Mouse (Mus musculus): ENCODE data around the gene Nfil3. TPM values are rescaled to one million over a fixed set of nuclear protein-coding genes. Genes with fewer than 3 reads are reported as not detected.

Gene Nfil3
- polyA plus RNA-seq, 1 experiment from 2014 or later = 18.9 TPM

DNA sequence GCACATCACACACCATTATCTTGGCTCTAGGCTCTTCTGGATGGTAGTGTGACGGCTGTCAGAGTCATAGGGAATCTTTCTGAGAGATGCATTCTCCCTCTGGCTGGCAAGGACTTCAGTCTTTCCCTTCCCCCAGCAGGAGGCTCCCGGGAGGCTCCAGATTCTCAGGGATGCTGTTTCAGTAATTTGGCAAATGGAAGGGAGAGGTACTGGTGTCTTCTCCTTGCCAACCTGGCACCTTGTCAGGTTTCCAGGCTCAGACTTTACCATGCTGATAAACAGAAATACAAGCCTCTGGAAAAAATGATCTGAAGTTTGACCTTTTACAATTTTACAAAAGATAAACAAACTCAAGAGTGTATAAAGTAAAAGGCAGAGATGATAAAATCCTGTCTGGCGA, 26.9 kb upstream of the Nfil3 start:
- WGBS = 74% methylated on average over 3 of the region's 3 CpGs
- no peaks in the 10 kb centered on the region for H3K4me1 ChIP-seq (ENCODE audit: control insufficient read depth, insufficient read depth, low read length)
- H3K27me3 ChIP-seq (ENCODE audit: control insufficient read depth, insufficient read depth, low read length) = no peaks in the 10 kb centered on the region
- no peaks in the 10 kb centered on the region for H3K9me3 ChIP-seq (ENCODE audit: control insufficient read depth, low read length)
- H3K4me3 ChIP-seq (ENCODE audit: low read length) = no peak overlapping the region
- H3K4me2 ChIP-seq (replicated peaks; ENCODE audit: low read depth, low read length) = no peak overlapping the region
- H3K36me3 ChIP-seq (ENCODE audit: control insufficient read depth, insufficient read depth, low read length) = no peaks in the 10 kb centered on the region
- no peak overlapping the region for H3K27ac ChIP-seq (ENCODE audit: low read depth, low read length)
- ATAC-seq (ENCODE audit: low FRiP score, low TSS enrichment) = no peak
- no peak overlapping the region for H3K9ac ChIP-seq (ENCODE audit: low read depth, low read length)

DNA sequence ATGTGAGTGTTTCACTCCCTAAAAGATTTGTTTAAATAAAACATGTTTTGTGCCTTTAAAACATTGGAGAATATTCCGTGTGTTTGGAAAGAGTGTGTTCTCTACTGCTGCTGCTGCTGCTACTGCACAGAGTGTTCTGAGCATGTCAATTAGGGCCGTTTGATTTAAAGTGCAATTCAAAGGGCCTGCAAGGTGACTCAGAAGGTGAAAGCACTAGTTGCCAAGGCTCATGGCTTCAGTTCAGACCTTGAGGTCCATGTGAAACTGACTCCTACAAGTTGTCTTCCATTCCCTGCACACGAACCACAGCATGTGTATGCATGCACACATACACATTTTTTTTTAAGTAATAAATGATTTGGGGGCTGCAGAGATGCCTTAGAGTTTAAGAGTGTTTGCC, 22.4 kb upstream of the Nfil3 start:
- WGBS = 59% methylated on average over 3 of the region's 3 CpGs
- Histone ChIP-seq H3K4me2 (replicated peaks; ENCODE audit: low read depth, low read length) (no peak overlapping the region), H3K36me3 (ENCODE audit: control insufficient read depth, insufficient read depth, low read length) (no peaks in the 10 kb centered on the region), H3K9ac (ENCODE audit: low read depth, low read length) (no peak overlapping the region), H3K27me3 (ENCODE audit: control insufficient read depth, insufficient read depth, low read length) (no peaks in the 10 kb centered on the region), H3K4me1 (ENCODE audit: control insufficient read depth, insufficient read depth, low read length) (no peaks in the 10 kb centered on the region), H3K27ac (ENCODE audit: low read depth, low read length) (no peak overlapping the region), H3K4me3 (ENCODE audit: low read length) (no peak overlapping the region), H3K9me3 (ENCODE audit: control insufficient read depth, low read length) (no peaks in the 10 kb centered on the region)
- ATAC-seq (ENCODE audit: low FRiP score, low TSS enrichment) = no peak

DNA sequence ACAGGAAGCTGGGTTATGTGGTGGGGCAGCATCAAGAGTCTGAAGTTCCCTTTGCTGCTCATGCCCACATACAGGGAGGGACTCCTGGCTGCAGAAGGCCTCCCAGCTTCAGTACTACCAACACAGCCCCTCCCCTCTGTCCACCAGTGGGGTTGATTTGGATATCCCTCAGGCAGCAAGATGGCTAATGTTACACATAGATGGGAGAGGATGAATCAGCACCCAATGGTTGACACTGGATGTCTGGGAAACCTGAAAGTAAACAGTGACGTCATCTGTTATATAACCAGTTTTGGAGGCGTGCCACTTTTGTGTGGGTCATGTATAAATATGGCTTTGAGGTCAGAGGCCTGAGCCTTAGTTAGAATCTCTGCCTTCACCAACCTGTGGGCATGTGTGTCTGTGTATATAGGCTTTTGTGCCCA, 20.6 kb upstream of the Nfil3 start:
- Histone ChIP-seq H3K9me3 (ENCODE audit: control insufficient read depth, low read length) (no peaks in the 10 kb centered on the region), H3K9ac (ENCODE audit: low read depth, low read length) (no peak overlapping the region), H3K27ac (ENCODE audit: low read depth, low read length) (no peak overlapping the region), H3K36me3 (ENCODE audit: control insufficient read depth, insufficient read depth, low read length) (no peaks in the 10 kb centered on the region), H3K27me3 (ENCODE audit: control insufficient read depth, insufficient read depth, low read length) (no peaks in the 10 kb centered on the region), H3K4me3 (ENCODE audit: low read length) (no peak overlapping the region), H3K4me1 (ENCODE audit: control insufficient read depth, insufficient read depth, low read length) (no peaks in the 10 kb centered on the region), H3K4me2 (replicated peaks; ENCODE audit: low read depth, low read length) (no peak overlapping the region)
- 93% methylated on average over 2 of the region's 2 CpGs for WGBS
- ATAC-seq (ENCODE audit: low FRiP score, low TSS enrichment) = no peak

DNA sequence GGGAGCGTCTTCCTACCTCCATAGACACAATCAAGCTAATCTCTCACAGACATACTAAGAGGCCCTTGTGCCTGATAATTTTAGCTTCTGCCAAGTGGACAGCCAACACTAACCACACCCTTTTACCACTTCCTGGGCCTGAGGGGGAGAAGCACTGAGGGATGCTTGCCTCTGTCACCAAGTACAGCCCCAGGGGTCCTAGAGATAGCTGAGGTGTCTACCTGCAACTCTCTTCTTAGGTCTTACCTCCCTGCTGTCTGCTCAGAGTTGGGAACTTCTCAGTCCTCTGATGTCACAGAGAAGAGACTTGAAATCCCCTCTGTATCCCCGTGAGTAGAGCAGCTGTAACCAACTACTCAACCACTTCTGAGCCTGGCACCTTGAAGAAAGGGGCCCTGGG, 19.6 kb upstream of the Nfil3 start:
- WGBS = 78% methylated on average over 2 of the region's 2 CpGs
- H3K36me3 ChIP-seq (ENCODE audit: control insufficient read depth, insufficient read depth, low read length) = no peaks in the 10 kb centered on the region
- H3K27ac ChIP-seq (ENCODE audit: low read depth, low read length) = no peak overlapping the region

DNA sequence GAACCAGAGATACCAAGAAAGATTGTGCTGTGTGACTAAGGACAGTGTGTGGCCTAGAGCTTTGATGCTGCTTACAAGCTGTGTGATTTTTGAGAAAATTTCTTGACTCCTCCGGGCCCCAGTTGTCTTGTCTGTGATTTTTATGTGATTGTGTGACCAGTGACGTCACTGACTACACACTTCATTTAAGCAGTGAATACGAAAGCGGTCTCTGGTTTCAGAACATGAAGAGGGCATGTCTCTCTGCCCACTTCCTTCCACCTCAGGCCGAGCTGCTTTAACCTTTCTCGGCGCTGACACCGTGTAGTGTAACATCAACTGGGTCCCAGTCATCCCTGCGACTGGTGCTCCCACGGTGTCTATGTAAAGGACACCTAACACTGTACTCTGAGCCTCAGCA, 17.7 kb upstream of the Nfil3 start:
- Histone ChIP-seq H3K27me3 (ENCODE audit: control insufficient read depth, insufficient read depth, low read length) (no peaks in the 10 kb centered on the region), H3K4me2 (replicated peaks; ENCODE audit: low read depth, low read length) (no peak overlapping the region), H3K27ac (ENCODE audit: low read depth, low read length) (no peak overlapping the region), H3K36me3 (ENCODE audit: control insufficient read depth, insufficient read depth, low read length) (no peaks in the 10 kb centered on the region), H3K9me3 (ENCODE audit: control insufficient read depth, low read length) (no peaks in the 10 kb centered on the region), H3K9ac (ENCODE audit: low read depth, low read length) (no peak overlapping the region), H3K4me3 (ENCODE audit: low read length) (no peak overlapping the region), H3K4me1 (ENCODE audit: control insufficient read depth, insufficient read depth, low read length) (peaks cover 4% of the 10 kb centered on the region; the same call in 1 of the 2 replicates)
- no peak for ATAC-seq (ENCODE audit: low FRiP score, low TSS enrichment)
- WGBS = 72% methylated on average over 10 of the region's 10 CpGs

More for the DNA sequence above, 19.6 kb upstream of the Nfil3 start:
- H3K4me3 ChIP-seq (ENCODE audit: low read length) = no peak overlapping the region
- no peaks in the 10 kb centered on the region for H3K4me1 ChIP-seq (ENCODE audit: control insufficient read depth, insufficient read depth, low read length)
- no peaks in the 10 kb centered on the region for H3K9me3 ChIP-seq (ENCODE audit: control insufficient read depth, low read length)
- no peaks in the 10 kb centered on the region for H3K27me3 ChIP-seq (ENCODE audit: control insufficient read depth, insufficient read depth, low read length)
- H3K4me2 ChIP-seq (replicated peaks; ENCODE audit: low read depth, low read length) = no peak overlapping the region
- H3K9ac ChIP-seq (ENCODE audit: low read depth, low read length) = no peak overlapping the region
- ATAC-seq (ENCODE audit: low FRiP score, low TSS enrichment) = no peak

DNA sequence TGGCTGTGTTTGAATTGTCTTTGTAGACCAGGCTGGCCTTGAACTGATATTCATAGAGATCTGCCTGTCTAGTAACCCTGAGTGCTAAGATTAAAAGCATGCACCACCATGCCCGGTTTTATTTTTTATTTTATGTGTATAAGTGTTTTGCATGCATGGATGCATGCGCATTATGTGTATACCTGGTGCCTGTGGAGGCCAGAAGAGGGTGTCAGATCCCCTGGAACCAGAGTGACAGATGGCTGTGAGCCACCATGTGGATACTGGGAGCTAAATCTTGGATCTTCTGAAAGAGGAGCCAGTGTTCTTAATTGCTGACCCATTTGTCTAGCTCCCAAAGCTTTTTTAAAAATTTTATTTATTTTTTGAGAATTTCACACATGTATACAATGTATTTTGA, 16.9 kb upstream of the Nfil3 start:
- H3K27me3 ChIP-seq (ENCODE audit: control insufficient read depth, insufficient read depth, low read length) = no peaks in the 10 kb centered on the region
- no peak for ATAC-seq (ENCODE audit: low FRiP score, low TSS enrichment)
- H3K4me1 ChIP-seq (ENCODE audit: control insufficient read depth, insufficient read depth, low read length) = peaks cover 4% of the 10 kb centered on the region; the same call in 1 of the 2 replicates
- H3K4me2 ChIP-seq (replicated peaks; ENCODE audit: low read depth, low read length) = no peak overlapping the region
- H3K9me3 ChIP-seq (ENCODE audit: control insufficient read depth, low read length) = no peaks in the 10 kb centered on the region
- 84% methylated on average over 2 of the region's 2 CpGs for WGBS
- H3K27ac ChIP-seq (ENCODE audit: low read depth, low read length) = no peak overlapping the region
- no peak overlapping the region for H3K9ac ChIP-seq (ENCODE audit: low read depth, low read length)
- H3K4me3 ChIP-seq (ENCODE audit: low read length) = no peak overlapping the region
- H3K36me3 ChIP-seq (ENCODE audit: control insufficient read depth, insufficient read depth, low read length) = no peaks in the 10 kb centered on the region

DNA sequence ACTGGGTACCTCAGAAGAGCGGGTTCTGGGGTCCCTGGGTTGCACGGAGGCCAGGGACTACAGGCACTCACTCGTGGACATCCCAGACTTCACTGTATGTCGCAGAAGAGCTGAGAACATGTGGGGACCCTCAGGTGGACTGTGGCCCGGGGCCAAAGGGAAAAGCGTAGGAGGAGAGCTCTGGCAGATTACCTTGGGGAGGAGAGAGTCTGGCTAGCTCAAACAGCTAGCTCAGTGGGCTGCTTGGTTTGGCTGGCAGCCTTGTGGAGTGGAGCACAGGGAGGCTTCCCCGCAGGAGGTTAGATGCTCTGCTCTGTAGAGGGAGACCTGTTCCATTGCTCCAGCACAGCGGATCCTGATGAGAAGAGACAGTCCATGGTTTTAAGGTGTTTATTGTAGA, 15.3 kb upstream of the Nfil3 start:
- WGBS = 71% methylated on average over 8 of the region's 8 CpGs

DNA sequence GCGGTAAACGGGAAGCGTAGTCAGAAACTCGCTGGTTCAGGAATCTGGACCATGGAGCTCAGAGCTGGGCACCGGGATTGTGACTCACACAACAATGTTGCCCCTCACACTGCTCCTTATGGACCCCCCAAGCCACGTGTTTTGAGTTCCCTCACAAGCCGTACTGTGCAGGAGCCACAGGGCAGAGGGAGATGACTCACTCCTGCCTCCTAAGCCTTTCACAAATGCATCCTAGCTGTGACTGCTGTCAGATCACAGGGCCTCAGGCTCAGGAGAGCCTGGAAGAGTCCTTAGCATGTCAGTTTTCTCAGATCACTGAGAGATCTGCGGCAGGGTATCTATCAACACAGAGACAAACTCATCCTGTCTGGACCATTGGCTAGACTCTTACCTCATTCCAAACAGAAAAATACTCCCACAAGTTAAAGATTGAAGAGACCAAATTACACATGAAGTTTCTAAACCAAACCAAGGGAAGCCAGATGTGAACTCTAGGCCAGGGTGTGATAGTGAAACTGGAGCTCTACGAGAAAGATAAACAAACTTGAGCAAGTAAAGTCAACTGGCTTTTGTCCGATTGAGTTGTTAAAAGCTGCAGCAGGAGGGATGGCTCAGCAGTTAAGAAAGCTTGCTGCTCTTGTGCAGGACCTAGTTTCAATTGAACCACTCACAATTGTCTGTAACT, 13.5 kb upstream of the Nfil3 start:
- no peaks in the 10 kb centered on the region for H3K9me3 ChIP-seq (ENCODE audit: control insufficient read depth, low read length)
- peak; percentile 29; the same call in 1 of the 2 replicates for ATAC-seq (ENCODE audit: low FRiP score, low TSS enrichment)
- no peak overlapping the region for H3K9ac ChIP-seq (ENCODE audit: low read depth, low read length)
- no peaks in the 10 kb centered on the region for H3K27me3 ChIP-seq (ENCODE audit: control insufficient read depth, insufficient read depth, low read length)
- H3K4me2 ChIP-seq (replicated peaks; ENCODE audit: low read depth, low read length) = no peak overlapping the region
- peaks cover 11% of the 10 kb centered on the region; the same call in 1 of the 2 replicates for H3K4me1 ChIP-seq (ENCODE audit: control insufficient read depth, insufficient read depth, low read length)
- no peaks in the 10 kb centered on the region for H3K36me3 ChIP-seq (ENCODE audit: control insufficient read depth, insufficient read depth, low read length)
- H3K27ac ChIP-seq (ENCODE audit: low read depth, low read length) = 0 out of 2 replicates have a peak overlapping the region, but pooled peaks have one; percentile 24
- WGBS = 54% methylated on average over 10 of the region's 10 CpGs
- no peak overlapping the region for H3K4me3 ChIP-seq (ENCODE audit: low read length)

More for the DNA sequence above, 15.3 kb upstream of the Nfil3 start:
- Histone ChIP-seq H3K36me3 (ENCODE audit: control insufficient read depth, insufficient read depth, low read length) (no peaks in the 10 kb centered on the region), H3K4me1 (ENCODE audit: control insufficient read depth, insufficient read depth, low read length) (peaks cover 4% of the 10 kb centered on the region; the same call in 1 of the 2 replicates), H3K4me3 (ENCODE audit: low read length) (no peak overlapping the region), H3K27me3 (ENCODE audit: control insufficient read depth, insufficient read depth, low read length) (no peaks in the 10 kb centered on the region), H3K4me2 (replicated peaks; ENCODE audit: low read depth, low read length) (no peak overlapping the region), H3K9ac (ENCODE audit: low read depth, low read length) (no peak overlapping the region), H3K27ac (ENCODE audit: low read depth, low read length) (no peak overlapping the region), H3K9me3 (ENCODE audit: control insufficient read depth, low read length) (no peaks in the 10 kb centered on the region)
- no peak for ATAC-seq (ENCODE audit: low FRiP score, low TSS enrichment)

DNA sequence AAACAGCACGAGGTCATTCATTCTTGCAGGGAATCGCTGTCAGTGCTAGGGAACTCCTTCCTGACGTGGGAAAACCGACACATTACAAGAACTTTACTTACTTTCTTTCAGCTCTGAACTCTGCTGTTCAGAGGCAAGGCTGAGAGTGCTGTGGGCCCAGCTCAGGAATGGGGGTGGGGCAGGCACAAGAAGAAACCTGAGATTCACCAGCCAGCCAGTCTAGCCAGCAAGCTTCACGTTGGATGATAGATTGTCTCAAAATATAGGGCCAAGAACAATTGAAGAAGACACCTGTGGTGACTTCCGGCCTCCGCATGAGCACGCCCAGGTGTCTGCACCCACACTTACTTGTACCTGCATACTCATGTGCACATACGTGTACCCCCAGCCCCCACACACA, 9.3 kb upstream of the Nfil3 start:
- no peak overlapping the region for H3K9ac ChIP-seq (ENCODE audit: low read depth, low read length)
- no peaks in the 10 kb centered on the region for H3K27me3 ChIP-seq (ENCODE audit: control insufficient read depth, insufficient read depth, low read length)
- H3K4me3 ChIP-seq (ENCODE audit: low read length) = no peak overlapping the region
- no peaks in the 10 kb centered on the region for H3K9me3 ChIP-seq (ENCODE audit: control insufficient read depth, low read length)
- no peak overlapping the region for H3K4me2 ChIP-seq (replicated peaks; ENCODE audit: low read depth, low read length)
- WGBS = 25% methylated on average over 9 of the region's 9 CpGs
- ATAC-seq (ENCODE audit: low FRiP score, low TSS enrichment) = no peak
- peaks cover 11% of the 10 kb centered on the region; the same call in 1 of the 2 replicates for H3K4me1 ChIP-seq (ENCODE audit: control insufficient read depth, insufficient read depth, low read length)
- H3K36me3 ChIP-seq (ENCODE audit: control insufficient read depth, insufficient read depth, low read length) = no peaks in the 10 kb centered on the region
- no peak overlapping the region for H3K27ac ChIP-seq (ENCODE audit: low read depth, low read length)
